Mouse (Mus musculus) myocyte (in vitro differentiated cells): Measurements from ENCODE around the gene Slc25a38.

ENCODE experiments used
- CEBPB ChIP-seq: IDR thresholded peaks from 2 replicates; pipeline ENCODE4 v1.6.1; 2011; ENCODE audit warnings: mild to moderate bottlenecking, moderate library complexity; ENCODE audit not compliant: poor library complexity, insufficient read depth, severe bottlenecking
- E2F4 ChIP-seq: IDR thresholded peaks from one replicate; pipeline ENCODE4 v1.6.1; 2011; ENCODE audit warnings: mild to moderate bottlenecking, control low read depth, moderate library complexity; ENCODE audit not compliant: insufficient read depth
- MYOD1 ChIP-seq, 3 experiments: IDR thresholded peaks; one replicate each; pipeline ENCODE4 v1.6.1; 2011; ENCODE audit warnings: control low read depth in 2 of 3, low read depth in 2 of 3, mild to moderate bottlenecking in 2 of 3, moderate library complexity in 1 of 3; ENCODE audit not compliant: insufficient read length in 2 of 3, control insufficient read depth in 1 of 3
- POLR2A ChIP-seq: IDR thresholded peaks from one replicate; pipeline ENCODE4 v1.6.1; 2011; ENCODE audit warnings: low read depth, mild to moderate bottlenecking, control low read depth, moderate library complexity; ENCODE audit not compliant: insufficient read length

DNA sequence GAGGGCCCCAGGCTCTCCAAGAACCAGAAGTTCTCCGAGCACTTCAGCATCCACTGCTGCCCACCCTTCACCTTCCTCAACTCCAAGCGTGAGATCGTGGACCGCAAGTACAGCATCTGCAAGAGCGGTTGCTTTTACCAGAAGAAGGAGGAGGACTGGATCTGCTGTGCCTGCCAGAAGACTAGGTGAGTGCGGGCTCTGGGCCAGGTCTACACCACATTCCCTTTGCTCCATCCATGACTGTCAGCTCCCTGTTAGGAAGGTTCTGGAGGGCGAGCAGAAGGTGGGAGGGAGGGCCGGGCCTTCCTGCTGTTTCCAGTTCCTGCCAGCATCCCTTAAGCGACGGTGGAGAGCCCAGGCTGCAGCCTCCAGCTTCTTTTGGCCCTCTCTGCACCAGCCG lies 57.7 kb downstream of the Slc25a38 start:
- no peak for TF ChIP-seq POLR2A
- TF ChIP-seq CEBPB = no peak
- TF ChIP-seq MYOD1 (IDR thresholded peaks at IDR 0.05; ENCODE audit: control insufficient read depth in 1 of 3, insufficient read length in 2 of 3, low read depth in 2 of 3) = no peak
- TF ChIP-seq E2F4 = no peak
